Mouse (Mus musculus) layer of hippocampus, adult 2 months (tissue): ENCODE results near the gene Samd4b. TPM values are rescaled to one million over a fixed set of nuclear protein-coding genes. Genes with fewer than 3 reads are reported as not detected.
A peak's percentile ranks its signal among the peaks of the same experiment; 100 is the strongest.

Source experiments
- DNase-seq, 2 experiments: peaks; one replicate each; pipeline ENCODE4 v3.0.0; 2022; ENCODE audit warnings: low spot score in 2 of 2
- H3K27ac ChIP-seq: fragments of 200-600 bp; 2 replicates; pipeline ENCODE4 v1.8.1; 2022
- H3K4me3 ChIP-seq: fragments of 200-600 bp; 2 replicates; pipeline ENCODE4 v1.8.1; 2022; ENCODE audit warnings: mild to moderate bottlenecking
- CTCF ChIP-seq: fragments of 200-600 bp; conservative IDR thresholded peaks from 2 replicates; pipeline ENCODE4 v1.8.1; 2022; ENCODE audit warnings: antibody characterized with exemption, mild to moderate bottlenecking, moderate library complexity
- total RNA-seq, 2 experiments: library from RNA; stranded (reverse); gene quantifications; 2 replicates each; pipeline ENCODE4 v1.2.3; 2021

Gene Samd4b
- total RNA-seq, 2 experiments from 2014 or later, result 67.8 to 70.1 TPM

DNA sequence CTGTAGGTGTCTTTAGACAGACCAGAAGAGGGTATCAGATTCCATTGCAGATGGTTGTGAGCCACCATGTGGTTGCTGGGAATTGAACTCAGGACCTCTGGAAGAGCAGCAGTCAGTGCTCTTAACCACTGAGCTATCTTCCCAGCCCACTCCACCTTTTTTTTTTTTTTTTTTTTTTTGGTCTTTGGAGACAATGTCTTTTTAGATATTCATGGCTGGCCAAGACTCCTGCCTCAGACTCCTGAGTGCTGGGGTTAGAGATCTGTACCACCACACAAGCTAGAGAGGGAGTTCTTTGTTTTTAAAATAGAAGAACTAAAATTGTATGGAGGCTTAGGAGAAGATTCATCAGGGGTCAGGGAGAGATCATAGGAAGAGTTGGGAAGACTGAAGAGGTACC is 160.0 kb downstream of the Samd4b start:
- H3K4me3 ChIP-seq, result no peak overlapping the region
- H3K27ac ChIP-seq, result no peak overlapping the region
- no peak for DNase-seq
- no peak for TF ChIP-seq CTCF

DNA sequence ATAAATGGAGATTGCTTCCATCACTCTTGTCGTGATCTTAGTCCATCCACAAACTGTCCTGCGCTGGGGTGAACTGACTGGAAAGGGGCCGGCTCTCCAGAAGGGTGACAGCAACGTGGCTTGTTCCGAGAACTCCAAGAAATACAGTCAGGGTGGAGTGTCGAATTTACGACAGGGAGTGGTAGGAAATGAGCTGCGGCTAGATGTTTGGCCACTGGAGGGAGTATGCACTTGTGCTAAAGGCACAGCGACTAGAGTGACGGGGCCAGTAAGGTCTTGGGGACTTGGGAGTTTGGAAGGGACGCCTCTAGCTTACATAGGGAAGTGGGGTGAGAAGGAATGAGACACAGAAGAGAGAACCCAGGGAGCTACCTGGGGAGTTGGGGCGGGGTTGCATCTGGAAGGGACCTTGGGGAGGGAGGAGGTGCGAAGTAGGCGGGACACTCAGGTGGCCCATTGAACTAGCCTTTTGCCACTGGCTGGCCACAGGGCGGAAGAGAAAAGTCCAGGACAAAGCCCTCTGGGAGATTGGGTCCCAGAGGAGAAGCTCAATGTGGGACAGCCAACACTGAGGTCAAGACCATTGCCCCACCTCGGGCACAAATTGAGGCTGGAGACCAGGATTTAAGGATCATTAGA is 160.9 kb downstream of the Samd4b start, which contains the start of gene Gmfg:
TSS of gene Gmfg (plus strand) at position 516 of the 639 bp plus-strand sequence.
- H3K27ac ChIP-seq, result peak within 1 kb of the TSS; percentile 93
- TF ChIP-seq CTCF, result peak; percentile 68
- peak within 1 kb of the TSS; percentile 77 for H3K4me3 ChIP-seq
- peak; percentile 70 to 72 for DNase-seq

DNA sequence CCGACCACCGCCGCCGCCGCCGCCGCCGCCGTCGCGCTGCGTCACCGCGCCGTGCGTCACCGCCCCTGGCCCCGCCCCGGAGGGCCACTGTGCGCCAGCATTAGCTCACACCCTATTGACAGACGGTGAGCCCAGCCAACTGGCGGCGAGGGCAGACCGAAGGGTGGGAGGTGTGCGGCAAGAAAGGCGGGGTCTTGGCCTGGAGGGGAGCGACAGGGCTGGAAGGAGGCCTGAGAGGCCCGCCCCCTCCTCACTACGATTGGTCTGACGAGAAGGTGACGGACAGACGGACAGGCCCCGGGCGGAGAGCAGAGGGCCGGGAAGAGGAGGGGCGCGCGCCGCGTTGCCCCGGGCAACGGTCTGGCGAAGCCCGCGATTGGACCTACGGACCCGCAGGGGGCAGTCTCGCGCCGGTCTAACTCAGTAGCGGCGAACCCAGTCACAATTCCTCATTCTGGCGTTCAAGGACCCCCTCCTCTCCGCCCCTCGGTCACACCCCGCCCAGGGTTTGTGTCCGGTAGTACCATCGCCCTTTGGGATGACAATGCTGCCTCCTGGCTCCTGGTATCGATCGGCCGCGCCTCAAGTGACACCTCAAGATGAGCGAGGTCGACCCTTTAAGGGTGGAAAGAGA is 161.6 kb downstream of the Samd4b start:
- H3K27ac ChIP-seq, result peak overlapping the region; percentile 93
- peak; percentile 100 for DNase-seq
- TF ChIP-seq CTCF, result peak; percentile 75
- peak overlapping the region; percentile 77 for H3K4me3 ChIP-seq

DNA sequence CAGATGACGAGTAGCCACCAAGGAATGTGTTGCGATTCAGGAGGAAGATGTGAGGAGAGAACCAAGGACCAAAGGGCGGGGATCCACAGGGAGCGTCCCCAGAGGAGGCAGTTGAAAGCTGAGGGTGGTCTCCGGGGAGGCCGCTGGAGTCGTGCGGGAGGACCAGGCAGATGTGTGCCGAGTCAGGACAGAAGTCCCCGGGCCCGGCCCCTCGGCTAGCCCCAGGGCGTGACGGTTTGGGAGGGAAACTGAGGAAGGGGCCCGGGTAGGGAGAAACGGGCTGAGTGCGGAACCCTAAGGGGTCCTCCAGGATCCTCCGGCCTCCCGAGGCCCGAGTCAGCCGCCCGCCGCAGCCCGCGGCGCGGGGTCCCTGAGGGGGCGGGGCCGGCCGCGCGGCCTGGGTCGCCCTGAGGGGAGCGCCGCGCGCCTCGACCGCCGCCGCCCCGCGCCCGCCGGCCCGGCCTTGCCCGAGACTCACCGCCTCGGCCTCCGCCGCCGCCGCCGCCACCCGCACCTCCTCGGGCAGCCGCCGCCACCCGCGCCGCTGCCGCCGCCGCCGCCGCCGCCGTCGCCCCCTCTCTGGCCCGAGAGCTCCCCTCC is 162.2 kb downstream of the Samd4b start:
- TF ChIP-seq CTCF, result no peak
- no peak for DNase-seq
- Histone ChIP-seq H3K4me3 (peak overlapping the region; percentile 91), H3K27ac (peak overlapping the region; percentile 80)

DNA sequence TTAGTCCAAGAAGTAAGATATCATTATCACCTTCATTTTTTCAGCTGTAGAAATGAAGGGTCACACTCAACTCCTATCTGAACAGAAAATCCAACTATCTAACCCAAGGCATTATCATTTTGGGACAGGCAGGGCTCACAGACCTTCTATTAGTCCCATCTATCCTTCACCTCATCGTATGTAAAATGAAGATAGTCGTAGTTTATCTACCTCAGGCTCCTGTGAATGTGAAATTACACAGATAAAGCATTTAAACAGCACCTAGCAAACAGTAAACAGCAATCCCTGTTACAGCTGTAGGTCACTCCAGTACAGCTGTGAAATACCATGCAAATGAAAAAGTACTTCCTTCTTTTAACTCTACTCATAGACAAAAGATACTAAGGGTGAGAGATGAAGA is 165.7 kb downstream of the Samd4b start:
- no peak overlapping the region for H3K4me3 ChIP-seq
- TF ChIP-seq CTCF, result no peak
- no peak overlapping the region for H3K27ac ChIP-seq
- DNase-seq, result no peak

DNA sequence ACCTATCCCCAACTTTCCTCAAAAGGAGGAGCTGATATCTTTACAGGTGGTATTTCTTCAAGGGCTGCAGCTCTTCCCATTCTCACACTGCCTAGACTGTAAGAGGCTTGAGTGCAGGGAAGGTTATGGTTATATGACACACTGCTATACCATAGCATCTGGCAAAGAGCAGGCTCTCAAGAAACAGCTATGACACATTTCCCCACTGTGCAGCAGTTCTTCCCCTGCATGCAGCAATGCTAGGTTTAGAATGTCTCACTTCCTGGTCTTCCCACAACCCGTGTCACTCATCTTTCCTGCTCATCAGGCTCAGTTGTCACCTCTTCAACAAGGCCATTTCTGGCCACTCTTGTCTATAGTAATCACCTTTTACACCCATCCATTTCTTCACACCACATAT is 167.4 kb downstream of the Samd4b start:
- TF ChIP-seq CTCF, result no peak
- H3K4me3 ChIP-seq, result no peak overlapping the region
- no peak overlapping the region for H3K27ac ChIP-seq
- DNase-seq, result no peak

DNA sequence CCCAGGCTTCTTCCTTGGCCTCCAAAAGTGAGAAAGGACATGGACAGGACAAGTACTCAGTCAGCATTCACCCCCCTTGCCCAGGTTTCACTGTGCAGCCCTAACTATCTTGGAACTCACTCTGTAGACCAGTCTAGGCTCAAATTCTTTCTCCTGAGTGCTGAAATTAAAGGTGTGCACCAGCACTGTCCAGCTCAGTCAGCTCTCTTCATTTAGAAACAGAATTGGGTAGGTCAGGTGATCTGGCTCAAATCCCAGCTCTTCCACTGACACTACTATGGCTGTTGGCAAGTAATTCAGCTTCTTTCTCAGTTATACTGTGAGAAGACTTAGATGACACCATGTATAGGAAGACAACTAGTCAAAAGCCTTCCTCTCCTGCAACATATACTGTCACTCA is 170.2 kb downstream of the Samd4b start:
- Histone ChIP-seq H3K4me3 (no peak overlapping the region), H3K27ac (no peak overlapping the region)
- no peak for DNase-seq
- no peak for TF ChIP-seq CTCF

DNA sequence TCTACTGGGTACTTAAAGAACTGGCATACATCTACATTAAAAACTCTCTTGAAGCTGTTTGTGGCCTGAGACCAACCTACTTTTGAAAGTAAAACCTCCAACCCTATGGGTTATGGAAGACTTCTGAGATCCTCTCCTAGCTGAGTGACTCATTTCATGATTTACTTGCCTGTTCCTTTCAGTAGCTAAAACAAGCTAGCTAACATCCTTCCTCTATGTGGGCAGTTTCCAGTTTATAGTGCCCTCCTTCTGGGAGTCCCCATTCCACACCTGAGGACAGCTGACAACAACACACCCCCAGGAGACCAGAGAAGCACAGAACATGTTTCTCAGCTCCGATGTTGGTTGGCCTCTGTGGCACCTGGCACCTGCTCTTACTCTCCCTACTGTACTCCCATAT is 174.9 kb downstream of the Samd4b start:
- DNase-seq, result no peak
- TF ChIP-seq CTCF, result no peak
- Histone ChIP-seq H3K4me3 (no peak overlapping the region), H3K27ac (no peak overlapping the region)

DNA sequence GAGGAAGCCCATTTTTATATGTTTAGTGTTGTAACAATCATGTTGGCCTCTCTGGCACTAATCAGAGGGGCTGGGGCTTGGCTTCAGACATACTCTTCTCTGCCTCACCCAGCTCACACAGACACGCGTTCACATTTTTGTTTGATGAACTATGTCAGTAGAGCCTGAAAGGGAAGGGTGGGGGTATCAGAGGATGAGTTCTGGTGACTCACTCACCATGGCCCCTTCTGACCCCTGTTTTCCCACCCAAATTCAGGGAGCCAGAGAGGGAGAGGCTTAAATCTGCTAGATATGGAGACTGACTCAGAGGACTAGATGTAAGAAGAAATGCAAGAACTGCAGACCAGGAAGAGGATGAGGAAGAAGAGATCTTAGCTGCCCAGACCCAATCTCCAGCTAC is 178.5 kb downstream of the Samd4b start:
- DNase-seq, result no peak
- H3K27ac ChIP-seq, result peak overlapping the region; percentile 18; the same call in 1 of the 2 replicates
- no peak overlapping the region for H3K4me3 ChIP-seq
- TF ChIP-seq CTCF, result no peak

DNA sequence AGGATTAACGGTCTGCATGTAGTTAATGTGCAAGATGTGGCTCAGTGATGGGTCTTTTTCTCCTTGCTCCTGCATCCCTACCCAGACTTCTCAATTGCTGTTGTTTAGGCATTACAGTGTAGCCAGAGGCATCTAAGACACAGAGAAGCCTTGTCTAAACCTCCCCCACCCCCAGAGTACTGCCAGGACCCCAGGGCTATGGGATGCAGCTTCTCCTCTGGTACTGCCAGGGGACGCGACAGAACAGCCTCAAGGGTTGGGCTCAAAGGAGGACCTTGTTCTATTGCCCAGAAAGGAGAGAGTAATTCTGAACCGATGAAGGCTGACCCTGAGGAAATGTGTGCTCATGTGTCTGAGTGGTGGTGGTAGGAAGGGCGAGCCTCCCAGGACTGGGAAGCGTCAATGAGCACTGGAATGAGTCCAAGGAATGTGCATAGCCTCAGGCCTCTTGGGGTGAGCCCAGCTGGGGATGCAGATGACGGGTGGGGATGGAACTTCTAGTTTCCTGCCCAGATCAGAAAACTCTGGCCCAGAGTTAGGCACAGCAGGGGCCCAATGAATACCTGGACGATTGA is 179.8 kb downstream of the Samd4b start:
- Histone ChIP-seq H3K27ac (peak overlapping the region; percentile 43; the same call in 1 of the 2 replicates), H3K4me3 (no peak overlapping the region)
- TF ChIP-seq CTCF, result no peak
- no peak for DNase-seq

DNA sequence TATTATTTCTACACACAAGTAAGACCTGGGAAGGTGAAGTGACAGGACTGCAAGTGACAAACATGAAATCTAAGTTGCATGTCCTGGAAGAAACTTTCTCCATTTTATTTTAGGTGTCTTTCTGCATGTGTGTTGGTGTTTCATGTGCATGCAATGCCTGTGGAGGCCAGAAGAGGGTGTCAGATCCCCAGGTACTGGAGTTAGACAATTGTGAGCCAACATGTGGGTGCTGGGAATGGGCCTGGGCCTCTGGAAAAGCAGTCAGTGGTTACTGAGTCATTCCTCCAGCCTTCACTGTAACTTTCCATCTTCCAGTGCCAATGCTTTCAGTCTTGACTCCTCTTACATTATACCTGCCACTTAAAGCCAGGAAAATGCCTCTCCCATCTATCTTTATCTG is 180.6 kb downstream of the Samd4b start:
- peak; percentile 57 for TF ChIP-seq CTCF
- no peak overlapping the region for H3K4me3 ChIP-seq
- peak overlapping the region; percentile 43; the same call in 1 of the 2 replicates for H3K27ac ChIP-seq
- DNase-seq, result no peak

DNA sequence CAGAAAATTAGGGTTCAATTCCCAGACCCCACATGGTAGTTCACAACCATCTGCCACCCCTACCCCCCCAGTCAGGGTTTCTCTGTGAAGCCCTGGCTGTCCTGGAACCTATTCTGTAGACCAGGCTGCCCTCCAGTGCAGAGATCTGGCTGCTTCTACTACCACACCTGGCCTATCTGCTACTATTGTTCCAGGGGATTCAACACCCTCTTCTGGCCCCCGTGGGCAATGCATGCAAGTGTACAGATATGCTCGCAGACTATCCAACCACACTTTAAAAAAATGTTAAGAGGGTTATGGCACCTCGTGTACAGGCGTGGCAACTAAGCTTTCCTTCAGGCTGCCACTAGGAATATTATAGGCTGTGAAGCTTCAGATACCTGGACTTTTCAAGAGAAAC is 185.1 kb downstream of the Samd4b start:
- Histone ChIP-seq H3K27ac (no peak overlapping the region), H3K4me3 (no peak overlapping the region)
- TF ChIP-seq CTCF, result peak; percentile 29; the same call in 1 of the 2 replicates
- DNase-seq, result no peak

DNA sequence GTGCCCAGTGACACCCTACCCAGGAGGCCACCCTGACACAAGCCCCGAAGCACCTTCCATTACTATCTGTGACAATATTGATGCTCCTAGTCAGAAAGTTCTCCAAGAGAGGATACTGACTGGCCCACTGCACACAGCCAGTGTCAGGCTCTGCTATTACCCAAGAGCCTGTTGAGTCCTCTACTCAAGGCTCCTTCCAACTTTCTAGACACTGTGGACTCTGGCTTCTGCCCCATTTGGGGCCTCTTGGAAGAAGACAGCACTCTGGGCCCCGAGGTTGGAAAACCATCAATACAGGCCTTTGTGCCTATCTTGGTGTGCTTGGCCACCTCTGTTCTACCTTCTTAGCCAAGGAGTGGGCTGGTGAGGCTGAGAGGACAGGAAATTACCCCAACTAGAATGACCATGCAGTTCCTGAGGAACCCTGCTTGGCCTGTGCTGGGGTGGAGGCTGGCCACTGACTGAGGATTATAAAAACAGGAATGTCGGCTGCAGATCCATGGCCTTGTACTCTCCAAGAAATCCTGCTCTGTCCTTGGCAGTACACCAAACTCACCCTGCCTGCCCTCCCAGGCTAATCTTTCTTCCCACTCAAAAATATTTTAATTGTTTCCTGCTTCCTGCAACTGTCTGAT is 187.0 kb downstream of the Samd4b start:
- no peak for TF ChIP-seq CTCF
- Histone ChIP-seq H3K27ac (peak overlapping the region; percentile 63), H3K4me3 (no peak overlapping the region)
- DNase-seq, result no peak
